Mouse (Mus musculus): ENCODE results near the gene Sap18b. TPM values are rescaled to one million over a fixed set of nuclear protein-coding genes. Genes with fewer than 3 reads are reported as not detected.

Sap18b gene
- polyA plus RNA-seq, 1 experiment from 2014 or later, result 341 TPM

DNA sequence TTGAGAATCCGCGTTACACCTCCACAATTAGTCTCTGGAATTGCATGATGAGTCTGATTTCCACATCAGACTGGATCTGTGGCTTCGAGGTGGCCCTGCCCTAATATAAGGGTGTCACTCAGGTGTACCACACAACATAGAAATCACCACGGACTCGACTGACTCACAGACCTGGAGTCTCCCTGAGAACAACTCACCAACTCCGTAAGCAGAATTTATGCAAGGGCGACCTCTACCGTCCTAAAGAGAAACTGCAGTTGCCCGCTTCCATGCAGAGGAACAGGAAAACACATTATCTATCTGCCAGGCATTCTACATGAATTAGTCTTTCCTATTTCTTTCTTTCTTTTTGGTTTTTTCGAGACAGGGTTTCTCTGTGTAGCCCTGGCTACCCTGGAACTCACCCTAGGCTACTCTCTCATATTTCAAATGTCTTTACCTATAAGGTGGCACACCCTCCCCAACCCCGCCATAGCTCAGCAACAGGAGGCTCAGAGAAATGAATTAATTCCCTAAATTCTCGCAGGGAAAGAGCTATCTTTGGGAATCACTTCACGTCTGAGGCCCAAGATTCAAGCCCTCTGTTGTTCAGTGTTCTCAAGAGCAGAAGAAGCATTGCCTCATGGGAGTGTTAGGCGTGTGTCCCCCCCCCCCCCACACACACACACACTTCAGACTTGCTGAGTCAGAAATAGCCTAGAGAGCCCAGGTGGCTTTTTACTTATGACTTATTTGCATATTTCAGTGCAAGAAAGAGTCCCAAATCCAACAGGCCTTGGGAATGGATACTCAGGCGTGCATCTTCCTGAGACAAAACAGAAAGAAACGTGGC, 7.7 kb downstream of the Sap18b start:
- Histone ChIP-seq H3K9me3 (ENCODE audit: control insufficient read depth, low read length) (no peaks in the 10 kb centered on the region), H3K36me3 (ENCODE audit: control insufficient read depth, insufficient read depth, low read length) (peaks cover 14% of the 10 kb centered on the region; the same call in 1 of the 2 replicates), H3K4me1 (ENCODE audit: control insufficient read depth, insufficient read depth, low read length) (peaks cover 4% of the 10 kb centered on the region; the same call in 1 of the 2 replicates), H3K4me3 (ENCODE audit: low read depth, low read length) (peak overlapping the region; percentile 34), H3K4me2 (ENCODE audit: low read depth, low read length) (peak overlapping the region; percentile 54), H3K9ac (ENCODE audit: low read depth, low read length) (peak overlapping the region; percentile 50), H3K27ac (replicated peaks; ENCODE audit: low read depth, low read length) (no peak overlapping the region; the same call in 1 of the 2 replicates), H3K27me3 (replicated peaks; ENCODE audit: control insufficient read depth, insufficient read depth, low read length) (no peaks in the 10 kb centered on the region)
- 15% methylated on average over 16 of the region's 16 CpGs for WGBS
- peak; percentile 84 for DNase-seq (ENCODE audit: low spot score)
- peak; percentile 75 for ATAC-seq (ENCODE audit: low read depth)

GRCm38 (mm10) chr8:95833435-95833984, 8.4 kb downstream of the Sap18b start:
- ATAC-seq (ENCODE audit: low read depth), result peak; percentile 66
- WGBS, result 1% methylated on average over 16 of the region's 16 CpGs
- DNase-seq (ENCODE audit: low spot score), result peak; percentile 25

DNA sequence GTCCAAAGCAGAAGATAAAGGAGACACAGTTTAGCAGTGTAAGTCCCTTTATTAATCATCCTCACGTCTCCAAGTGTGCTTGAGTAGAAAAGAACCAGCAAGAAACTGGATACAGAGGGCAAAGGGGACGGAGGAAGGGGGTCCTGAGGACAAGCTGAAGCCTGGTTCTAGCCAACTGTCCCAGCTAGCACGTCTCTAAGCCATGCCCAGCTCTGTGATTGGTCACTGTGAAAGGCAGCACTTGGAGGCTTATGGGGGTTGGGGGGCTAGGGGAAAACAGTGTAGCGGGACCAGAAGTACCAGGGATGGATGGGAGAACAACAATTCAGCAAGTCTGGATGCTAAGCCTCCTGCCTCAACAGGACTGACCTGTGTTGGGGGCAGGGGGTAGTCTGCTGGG, 10.7 kb downstream of the Sap18b start:
- H3K4me1 ChIP-seq (ENCODE audit: control insufficient read depth, insufficient read depth, low read length), result peaks cover 4% of the 10 kb centered on the region; the same call in 1 of the 2 replicates
- no peak overlapping the region for H3K9ac ChIP-seq (ENCODE audit: low read depth, low read length)
- H3K27ac ChIP-seq (replicated peaks; ENCODE audit: low read depth, low read length), result no peak overlapping the region
- no peaks in the 10 kb centered on the region for H3K9me3 ChIP-seq (ENCODE audit: control insufficient read depth, low read length)
- H3K4me3 ChIP-seq (ENCODE audit: low read depth, low read length), result no peak overlapping the region
- H3K36me3 ChIP-seq (ENCODE audit: control insufficient read depth, insufficient read depth, low read length), result peaks cover 22% of the 10 kb centered on the region; the same call in 1 of the 2 replicates
- WGBS, result 74% methylated on average over 4 of the region's 4 CpGs
- DNase-seq (ENCODE audit: low spot score) (no peak), ATAC-seq (ENCODE audit: low read depth) (no peak)
- H3K4me2 ChIP-seq (ENCODE audit: low read depth, low read length), result no peak overlapping the region
- no peaks in the 10 kb centered on the region for H3K27me3 ChIP-seq (replicated peaks; ENCODE audit: control insufficient read depth, insufficient read depth, low read length)

More at GRCm38 (mm10) chr8:95833435-95833984, 8.4 kb downstream of the Sap18b start:
- H3K27ac ChIP-seq (replicated peaks; ENCODE audit: low read depth, low read length), result no peak overlapping the region
- peak overlapping the region; percentile 50 for H3K9ac ChIP-seq (ENCODE audit: low read depth, low read length)
- H3K4me1 ChIP-seq (ENCODE audit: control insufficient read depth, insufficient read depth, low read length), result peaks cover 4% of the 10 kb centered on the region; the same call in 1 of the 2 replicates
- H3K36me3 ChIP-seq (ENCODE audit: control insufficient read depth, insufficient read depth, low read length), result peaks cover 14% of the 10 kb centered on the region; the same call in 1 of the 2 replicates
- peak overlapping the region; percentile 34 for H3K4me3 ChIP-seq (ENCODE audit: low read depth, low read length)
- peak overlapping the region; percentile 54 for H3K4me2 ChIP-seq (ENCODE audit: low read depth, low read length)
- H3K27me3 ChIP-seq (replicated peaks; ENCODE audit: control insufficient read depth, insufficient read depth, low read length), result no peaks in the 10 kb centered on the region
- H3K9me3 ChIP-seq (ENCODE audit: control insufficient read depth, low read length), result no peaks in the 10 kb centered on the region

DNA sequence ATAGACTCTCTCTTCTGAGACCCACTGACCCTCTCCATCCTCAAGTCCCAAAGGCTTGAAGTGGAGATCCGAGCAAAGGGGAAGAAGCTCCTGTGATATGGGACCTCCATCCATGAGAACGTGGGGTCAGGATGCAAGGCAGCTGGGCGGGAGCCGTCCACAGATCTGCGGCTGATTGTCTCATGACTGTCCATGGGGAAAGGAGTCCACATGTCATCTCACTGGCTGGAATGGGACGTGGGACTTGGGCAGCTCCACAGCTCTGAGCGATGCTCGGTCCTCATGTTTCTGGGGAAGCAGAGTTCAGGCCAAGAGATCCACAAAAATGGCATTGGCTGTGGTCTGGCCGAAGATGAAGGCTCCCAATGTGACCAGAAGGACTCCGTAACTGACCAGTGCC, 12.1 kb downstream of the Sap18b start:
- ATAC-seq (ENCODE audit: low read depth), result no peak
- H3K9me3 ChIP-seq (ENCODE audit: control insufficient read depth, low read length), result no peaks in the 10 kb centered on the region
- DNase-seq (ENCODE audit: low spot score), result no peak
- H3K36me3 ChIP-seq (ENCODE audit: control insufficient read depth, insufficient read depth, low read length), result peaks cover 35% of the 10 kb centered on the region; the same call in 1 of the 2 replicates
- no peaks in the 10 kb centered on the region for H3K27me3 ChIP-seq (replicated peaks; ENCODE audit: control insufficient read depth, insufficient read depth, low read length)
- peaks cover 4% of the 10 kb centered on the region; the same call in 1 of the 2 replicates for H3K4me1 ChIP-seq (ENCODE audit: control insufficient read depth, insufficient read depth, low read length)
- H3K4me2 ChIP-seq (ENCODE audit: low read depth, low read length), result no peak overlapping the region
- no peak overlapping the region for H3K4me3 ChIP-seq (ENCODE audit: low read depth, low read length)
- H3K27ac ChIP-seq (replicated peaks; ENCODE audit: low read depth, low read length), result no peak overlapping the region
- no peak overlapping the region for H3K9ac ChIP-seq (ENCODE audit: low read depth, low read length)
- WGBS, result 95% methylated on average over 10 of the region's 10 CpGs

DNA sequence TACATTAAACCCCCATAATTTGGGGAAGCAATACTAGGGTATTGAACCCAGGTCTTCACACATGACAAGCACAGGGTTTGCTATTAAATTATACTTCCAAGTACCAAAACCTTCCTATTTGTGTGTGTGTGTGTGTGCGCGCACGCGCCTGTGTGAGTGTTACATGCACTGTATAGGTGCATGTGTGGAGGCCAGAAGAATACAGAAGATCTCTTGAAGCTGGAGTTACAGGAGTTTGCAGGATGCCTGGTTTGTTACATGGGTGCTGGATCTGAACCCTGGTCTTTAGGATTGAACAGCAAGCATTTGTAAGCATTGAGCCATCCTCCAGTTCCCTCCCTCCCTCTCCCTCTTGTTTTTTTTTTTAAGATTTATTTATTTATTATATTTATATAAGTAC, 14.1 kb downstream of the Sap18b start:
- DNase-seq (ENCODE audit: low spot score) (no peak), ATAC-seq (ENCODE audit: low read depth) (no peak)
- Histone ChIP-seq H3K9me3 (ENCODE audit: control insufficient read depth, low read length) (no peaks in the 10 kb centered on the region), H3K4me2 (ENCODE audit: low read depth, low read length) (no peak overlapping the region), H3K4me1 (ENCODE audit: control insufficient read depth, insufficient read depth, low read length) (no peaks in the 10 kb centered on the region), H3K9ac (ENCODE audit: low read depth, low read length) (no peak overlapping the region), H3K27me3 (replicated peaks; ENCODE audit: control insufficient read depth, insufficient read depth, low read length) (no peaks in the 10 kb centered on the region), H3K4me3 (ENCODE audit: low read depth, low read length) (no peak overlapping the region), H3K27ac (replicated peaks; ENCODE audit: low read depth, low read length) (no peak overlapping the region), H3K36me3 (ENCODE audit: control insufficient read depth, insufficient read depth, low read length) (peaks cover 50% of the 10 kb centered on the region; the same call in 1 of the 2 replicates)
- 100% methylated on average over 4 of the region's 4 CpGs for WGBS

DNA sequence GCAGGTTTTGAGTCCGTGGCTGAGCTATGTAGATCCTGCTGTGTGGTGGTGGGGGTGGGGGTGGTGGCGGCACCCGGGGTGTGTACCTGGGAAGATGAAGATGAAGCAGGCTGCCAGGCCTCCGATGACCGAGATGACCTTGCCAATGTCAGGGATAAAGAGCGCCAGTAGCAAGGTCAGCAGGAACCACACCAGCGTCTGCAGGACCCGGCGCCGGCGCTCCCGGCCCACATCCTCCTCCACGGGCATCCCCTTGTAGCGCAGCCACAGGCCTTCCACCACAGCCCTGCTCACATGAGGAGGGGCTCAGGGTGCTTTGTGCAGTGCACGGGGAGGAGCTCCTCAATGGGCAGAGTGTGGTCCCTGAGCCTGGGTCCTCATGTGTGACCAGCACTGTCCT, 16.3 kb downstream of the Sap18b start:
- Histone ChIP-seq H3K9me3 (ENCODE audit: control insufficient read depth, low read length) (no peaks in the 10 kb centered on the region), H3K4me3 (ENCODE audit: low read depth, low read length) (no peak overlapping the region), H3K4me1 (ENCODE audit: control insufficient read depth, insufficient read depth, low read length) (no peaks in the 10 kb centered on the region), H3K27ac (replicated peaks; ENCODE audit: low read depth, low read length) (no peak overlapping the region), H3K4me2 (ENCODE audit: low read depth, low read length) (no peak overlapping the region), H3K9ac (ENCODE audit: low read depth, low read length) (no peak overlapping the region), H3K27me3 (replicated peaks; ENCODE audit: control insufficient read depth, insufficient read depth, low read length) (no peaks in the 10 kb centered on the region), H3K36me3 (ENCODE audit: control insufficient read depth, insufficient read depth, low read length) (peaks cover 63% of the 10 kb centered on the region; the same call in 1 of the 2 replicates)
- no peak for DNase-seq (ENCODE audit: low spot score)
- ATAC-seq (ENCODE audit: low read depth), result no peak
- 86% methylated on average over 13 of the region's 15 CpGs for WGBS

- H3K27ac ChIP-seq (replicated peaks; ENCODE audit: low read depth, low read length), result no peak overlapping the region
- H3K4me1 ChIP-seq (ENCODE audit: control insufficient read depth, insufficient read depth, low read length), result no peaks in the 10 kb centered on the region
- H3K9me3 ChIP-seq (ENCODE audit: control insufficient read depth, low read length), result no peaks in the 10 kb centered on the region
- DNase-seq (ENCODE audit: low spot score), result no peak
- ATAC-seq (ENCODE audit: low read depth), result no peak
- H3K36me3 ChIP-seq (ENCODE audit: control insufficient read depth, insufficient read depth, low read length), result peaks cover 65% of the 10 kb centered on the region
- H3K9ac ChIP-seq (ENCODE audit: low read depth, low read length), result no peak overlapping the region
- H3K4me3 ChIP-seq (ENCODE audit: low read depth, low read length), result no peak overlapping the region
- no peak overlapping the region for H3K4me2 ChIP-seq (ENCODE audit: low read depth, low read length)
- WGBS, result 94% methylated on average over 6 of the region's 6 CpGs
- no peaks in the 10 kb centered on the region for H3K27me3 ChIP-seq (replicated peaks; ENCODE audit: control insufficient read depth, insufficient read depth, low read length)
These were observed 18.8 kb downstream of the Sap18b start for GRCm38 (mm10) chr8:95843968-95844367.

DNA sequence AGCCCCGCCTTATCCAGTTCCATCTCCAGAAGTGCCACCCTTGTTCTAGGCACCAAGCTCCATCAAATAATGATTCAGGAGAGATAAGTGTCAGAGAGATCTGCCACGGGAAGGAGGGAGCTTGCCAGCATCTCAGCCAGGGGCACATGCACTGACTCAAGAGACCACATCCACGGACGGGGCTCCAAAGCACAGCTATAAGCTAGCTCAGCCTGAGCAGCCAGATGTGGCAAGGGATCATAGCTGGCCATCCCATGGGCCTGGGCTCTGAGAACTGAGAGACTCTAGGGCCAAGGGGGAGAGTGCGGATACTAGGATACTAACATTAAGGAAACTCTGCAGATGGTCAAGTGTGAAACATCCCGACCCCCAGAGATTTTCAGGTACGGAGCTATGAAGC, 19.9 kb downstream of the Sap18b start:
- no peak overlapping the region for H3K27ac ChIP-seq (replicated peaks; ENCODE audit: low read depth, low read length)
- no peaks in the 10 kb centered on the region for H3K4me1 ChIP-seq (ENCODE audit: control insufficient read depth, insufficient read depth, low read length)
- H3K9me3 ChIP-seq (ENCODE audit: control insufficient read depth, low read length), result no peaks in the 10 kb centered on the region
- DNase-seq (ENCODE audit: low spot score), result no peak
- no peak overlapping the region for H3K9ac ChIP-seq (ENCODE audit: low read depth, low read length)
- no peak for ATAC-seq (ENCODE audit: low read depth)
- no peaks in the 10 kb centered on the region for H3K27me3 ChIP-seq (replicated peaks; ENCODE audit: control insufficient read depth, insufficient read depth, low read length)
- H3K4me2 ChIP-seq (ENCODE audit: low read depth, low read length), result no peak overlapping the region
- H3K36me3 ChIP-seq (ENCODE audit: control insufficient read depth, insufficient read depth, low read length), result peaks cover 61% of the 10 kb centered on the region
- no peak overlapping the region for H3K4me3 ChIP-seq (ENCODE audit: low read depth, low read length)
- WGBS, result 86% methylated on average over 7 of the region's 7 CpGs
